Mouse (Mus musculus) heart, embryonic 11.5 days (tissue): ENCODE data around the gene Vim. TPM values are rescaled to one million over a fixed set of nuclear protein-coding genes. Genes with fewer than 3 reads are reported as not detected.
"Not testable (repeated sequence)": the region's sequence is repeated elsewhere in the genome, so short reads cannot be mapped to it uniquely, and the experiment has no call there.

ENCODE experiments used
- ATAC-seq: fragments of 200-750 bp; cut with Nextera tagmentation; replicated peaks from 2 replicates; pipeline ENCODE4 v1.8.0; 2017; ENCODE audit warnings: moderate library complexity; ENCODE audit not compliant: insufficient number of reproducible peaks, low FRiP score, low TSS enrichment
- H3K27ac ChIP-seq: fragments of 300-500 bp; sonication (generic); 2 replicates; pipeline ENCODE4 v1.5.1; 2014; ENCODE audit warnings: mild to moderate bottlenecking, low read depth, low read length
- H3K27me3 ChIP-seq: fragments of 300-500 bp; sonication (generic); 2 replicates; pipeline ENCODE4 v1.6.1; 2014; ENCODE audit warnings: mild to moderate bottlenecking, low read length, mixed read lengths; ENCODE audit not compliant: control insufficient read depth, insufficient read depth
- H3K36me3 ChIP-seq: fragments of 300-500 bp; sonication (generic); 2 replicates; pipeline ENCODE4 v1.6.1; 2014; ENCODE audit warnings: mild to moderate bottlenecking, low read length, moderate library complexity, mixed read lengths; ENCODE audit not compliant: control insufficient read depth, insufficient read depth
- H3K4me1 ChIP-seq: fragments of 300-500 bp; sonication (generic); 2 replicates; pipeline ENCODE4 v1.6.1; 2014; ENCODE audit warnings: low read length; ENCODE audit not compliant: control insufficient read depth, insufficient read depth
- H3K4me2 ChIP-seq: fragments of 300-500 bp; sonication (generic); 2 replicates; pipeline ENCODE4 v1.6.1; 2014; ENCODE audit warnings: mild to moderate bottlenecking, moderate library complexity
- H3K4me3 ChIP-seq: fragments of 300-500 bp; sonication (generic); 2 replicates; pipeline ENCODE4 v1.5.1; 2014; ENCODE audit warnings: low read depth, low read length
- H3K9ac ChIP-seq: fragments of 300-500 bp; sonication (generic); 2 replicates; pipeline ENCODE4 v1.6.1; 2014; ENCODE audit warnings: mild to moderate bottlenecking, low read depth, low read length, moderate library complexity
- H3K9me3 ChIP-seq: fragments of 300-500 bp; sonication (generic); replicated peaks from 2 replicates; pipeline ENCODE4 v1.6.1; 2016; ENCODE audit warnings: low read length; ENCODE audit not compliant: control insufficient read depth
- WGBS: fragments of 180-500 bp; shearing (Covaris S2); extraction: QIAGEN DNeasy Blood & Tissue Kit; methylation state at CpG from one replicate; pipeline ENCODE4 v1.1.7; 2014; ENCODE audit not compliant: insufficient replicate concordance; 5-methylcytosine and 5-hydroxymethylcytosine counted together
- polyA plus RNA-seq: library from polyadenylated mRNA; unstranded; fragments of >200 nt; fragmentation: Nextera tagmentation; extraction: Ambion mirVana; gene quantifications from 2 replicates; pipeline ENCODE4 v1.2.1, GENCODE M21; 2014

Vim gene
- polyA plus RNA-seq, 1 experiment from 2014 or later: 947 TPM

DNA sequence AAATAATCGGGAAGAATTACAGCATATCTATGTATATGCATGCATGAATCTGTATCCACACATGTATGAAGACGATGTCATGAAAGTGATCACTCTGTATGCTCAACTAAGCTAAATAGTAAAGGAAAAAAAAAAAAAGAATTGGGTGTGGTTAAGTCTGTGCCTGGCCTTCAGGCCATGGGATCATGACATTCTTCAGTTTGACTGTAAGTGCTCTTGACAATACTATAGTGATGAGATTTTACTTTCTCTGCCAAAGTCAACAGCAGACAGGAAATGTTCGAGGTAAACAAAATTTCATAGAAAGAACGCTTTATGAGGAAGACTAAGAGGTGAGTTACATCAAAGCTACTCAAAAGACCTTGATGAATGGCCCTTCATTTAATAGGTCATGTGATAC is 19.6 kb downstream of the Vim start:
- Histone ChIP-seq H3K4me1 (no peaks in the 10 kb centered on the region), H3K9ac (no peak overlapping the region), H3K27me3 (no peaks in the 10 kb centered on the region), H3K9me3 (no peaks in the 10 kb centered on the region), H3K4me3 (no peak overlapping the region), H3K27ac (no peak overlapping the region), H3K36me3 (no peaks in the 10 kb centered on the region), H3K4me2 (no peak overlapping the region)
- 70% methylated on average over 4 of the region's 4 CpGs for WGBS
- ATAC-seq: no peak

GRCm38 (mm10) chr2:13596965-13597656 is 23.4 kb downstream of the Vim start:
- no peak for ATAC-seq
- Histone ChIP-seq H3K36me3 (no peaks in the 10 kb centered on the region), H3K27me3 (no peaks in the 10 kb centered on the region), H3K27ac (no peak overlapping the region), H3K4me2 (no peak overlapping the region), H3K9ac (no peak overlapping the region), H3K9me3 (no peaks in the 10 kb centered on the region), H3K4me3 (no peak overlapping the region), H3K4me1 (no peaks in the 10 kb centered on the region)
- WGBS: 92% methylated on average over 1 of the region's 1 CpGs

DNA sequence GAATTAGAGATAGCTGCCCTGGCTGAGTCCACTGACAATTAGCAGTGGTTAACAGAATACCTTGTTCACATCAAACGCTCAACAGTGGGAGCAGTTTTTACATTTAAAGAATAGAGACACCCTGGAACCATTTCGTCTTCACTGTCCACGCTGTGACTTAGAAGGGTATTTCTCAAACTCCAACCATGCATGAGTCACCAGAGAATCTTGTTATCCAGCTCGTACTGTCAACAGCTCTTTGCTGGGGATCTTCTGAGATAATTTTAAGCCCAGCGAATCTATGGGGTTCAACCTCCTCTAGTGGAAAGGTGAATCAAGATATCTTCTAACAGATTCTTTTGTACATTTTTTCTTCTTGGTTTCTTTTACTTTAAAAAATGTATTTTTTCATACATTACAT is 24.4 kb downstream of the Vim start:
- Histone ChIP-seq H3K27me3 (no peaks in the 10 kb centered on the region), H3K4me1 (no peaks in the 10 kb centered on the region), H3K9ac (no peak overlapping the region), H3K9me3 (no peaks in the 10 kb centered on the region), H3K4me2 (no peak overlapping the region), H3K4me3 (no peak overlapping the region), H3K36me3 (no peaks in the 10 kb centered on the region), H3K27ac (no peak overlapping the region)
- no peak for ATAC-seq
- 50% methylated on average over 5 of the region's 5 CpGs for WGBS

GRCm38 (mm10) chr2:13603093-13603492 is 29.4 kb downstream of the Vim start:
- ATAC-seq: no peak
- Histone ChIP-seq H3K27ac (no peak overlapping the region), H3K27me3 (no peaks in the 10 kb centered on the region)

DNA sequence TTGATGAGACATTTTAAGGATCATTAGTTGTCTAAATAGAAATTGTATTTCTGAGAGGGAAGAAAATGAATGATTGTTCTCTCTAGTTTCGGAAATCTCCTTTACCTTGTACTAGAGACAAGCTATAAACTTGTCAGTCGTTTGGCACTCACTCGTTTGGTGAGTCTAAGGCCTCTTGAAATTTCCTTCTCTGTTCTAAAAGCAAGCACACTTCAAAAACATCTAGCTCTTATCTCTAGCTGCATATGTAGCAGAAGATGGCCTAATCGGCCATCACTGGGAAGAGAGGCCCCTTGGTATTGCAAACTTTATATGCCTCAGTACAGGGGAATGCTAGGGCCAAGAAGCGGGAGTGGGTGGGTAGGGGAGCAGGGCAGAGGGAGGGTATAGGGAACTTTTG is 29.9 kb downstream of the Vim start:
- 46% methylated on average over 5 of the region's 5 CpGs for WGBS
- not testable (repeated sequence) for H3K27ac ChIP-seq, H3K4me3 ChIP-seq, H3K4me1 ChIP-seq, H3K4me2 ChIP-seq, H3K27me3 ChIP-seq, H3K36me3 ChIP-seq, ATAC-seq, H3K9ac ChIP-seq, H3K9me3 ChIP-seq

More at GRCm38 (mm10) chr2:13603093-13603492, 29.4 kb downstream of the Vim start:
- Histone ChIP-seq H3K4me1 (no peaks in the 10 kb centered on the region), H3K9ac (no peak overlapping the region), H3K9me3 (no peaks in the 10 kb centered on the region), H3K4me3 (no peak overlapping the region), H3K36me3 (no peaks in the 10 kb centered on the region), H3K4me2 (no peak overlapping the region)

- Histone ChIP-seq H3K27ac (no peak overlapping the region), H3K27me3 (no peaks in the 10 kb centered on the region), H3K4me1 (no peaks in the 10 kb centered on the region), H3K9me3 (no peaks in the 10 kb centered on the region), H3K36me3 (no peaks in the 10 kb centered on the region), H3K4me2 (no peak overlapping the region), H3K9ac (no peak overlapping the region), H3K4me3 (no peak overlapping the region)
- no peak for ATAC-seq
- WGBS: 77% methylated on average over 7 of the region's 7 CpGs
Observed at GRCm38 (mm10) chr2:13630136-13630832, 56.6 kb downstream of the Vim start.

Other genes with a start within 250 kb of the Vim start
- gene Cubn, start 82.1 kb upstream of the Vim start, polyA plus RNA-seq: 0.29 and 0.44 TPM in 2 replicates
- gene Trdmt1, start 29.3 kb upstream of the Vim start, polyA plus RNA-seq: 8.2 and 9.0 TPM in 2 replicates
- gene St8sia6, start 220.1 kb downstream of the Vim start, polyA plus RNA-seq: 0.10 and 0.20 TPM in 2 replicates